Mouse (Mus musculus) G1E (cell line): ENCODE measurements around the gene Foxn3.

ENCODE experiments used
- CTCF ChIP-seq: IDR thresholded peaks from 2 replicates; pipeline ENCODE4 v1.5.1; 2012; ENCODE audit warnings: low read depth, low read length, inconsistent platforms, mixed read lengths
- GATA1 ChIP-seq: IDR thresholded peaks from 2 replicates; pipeline ENCODE4 v1.6.1; 2012; ENCODE audit warnings: borderline replicate concordance, low read length, inconsistent platforms, mixed read lengths
- POLR2AphosphoS5 ChIP-seq: IDR thresholded peaks from 2 replicates; pipeline ENCODE4 v1.6.1; 2012; ENCODE audit warnings: low read depth, low read length, inconsistent platforms; ENCODE audit not compliant: insufficient replicate concordance
- TAL1 ChIP-seq: conservative IDR thresholded peaks from 2 replicates; pipeline ENCODE4 v1.6.1; 2012; ENCODE audit warnings: low read depth, low read length, inconsistent platforms, mixed read lengths

DNA sequence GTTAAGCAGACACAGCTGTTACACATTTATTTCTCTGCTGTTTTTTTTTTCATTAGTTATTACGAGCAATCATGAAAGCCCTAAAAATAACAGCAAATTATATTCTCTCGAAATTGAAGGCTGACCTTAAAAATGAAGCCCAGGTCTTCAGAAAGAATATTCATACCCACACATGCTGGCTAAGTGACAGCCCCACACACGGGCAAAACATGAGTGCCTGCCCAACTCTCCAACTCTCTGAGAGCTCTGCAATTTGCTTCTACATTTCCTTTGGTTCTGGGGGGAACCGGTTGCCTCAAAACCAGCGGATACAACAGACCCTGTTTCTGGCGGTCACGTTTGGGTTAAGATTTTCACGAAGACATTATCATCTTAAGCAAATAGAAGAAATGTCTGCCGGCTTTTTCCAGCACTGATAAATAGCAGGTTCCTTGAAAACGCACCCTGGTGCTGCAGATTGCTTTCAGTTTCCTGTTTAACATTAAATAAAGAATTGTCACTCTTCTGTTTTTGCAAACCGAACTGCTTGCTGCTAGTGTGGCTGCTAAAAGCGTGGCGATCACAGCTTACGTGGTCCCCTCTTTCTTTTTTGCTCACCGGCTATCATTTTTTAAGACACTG is 156.6 kb downstream of the Foxn3 start:
- TF ChIP-seq CTCF = no peak
- no peak for TF ChIP-seq GATA1
- TF ChIP-seq POLR2AphosphoS5 = no peak
- TF ChIP-seq TAL1 = no peak
